Mouse (Mus musculus): ENCODE measurements around the gene Pip5k1b. TPM values are rescaled to one million over a fixed set of nuclear protein-coding genes. Genes with fewer than 3 reads are reported as not detected.

Pip5k1b gene
- polyA plus RNA-seq, 1 experiment = 2.8 TPM

DNA sequence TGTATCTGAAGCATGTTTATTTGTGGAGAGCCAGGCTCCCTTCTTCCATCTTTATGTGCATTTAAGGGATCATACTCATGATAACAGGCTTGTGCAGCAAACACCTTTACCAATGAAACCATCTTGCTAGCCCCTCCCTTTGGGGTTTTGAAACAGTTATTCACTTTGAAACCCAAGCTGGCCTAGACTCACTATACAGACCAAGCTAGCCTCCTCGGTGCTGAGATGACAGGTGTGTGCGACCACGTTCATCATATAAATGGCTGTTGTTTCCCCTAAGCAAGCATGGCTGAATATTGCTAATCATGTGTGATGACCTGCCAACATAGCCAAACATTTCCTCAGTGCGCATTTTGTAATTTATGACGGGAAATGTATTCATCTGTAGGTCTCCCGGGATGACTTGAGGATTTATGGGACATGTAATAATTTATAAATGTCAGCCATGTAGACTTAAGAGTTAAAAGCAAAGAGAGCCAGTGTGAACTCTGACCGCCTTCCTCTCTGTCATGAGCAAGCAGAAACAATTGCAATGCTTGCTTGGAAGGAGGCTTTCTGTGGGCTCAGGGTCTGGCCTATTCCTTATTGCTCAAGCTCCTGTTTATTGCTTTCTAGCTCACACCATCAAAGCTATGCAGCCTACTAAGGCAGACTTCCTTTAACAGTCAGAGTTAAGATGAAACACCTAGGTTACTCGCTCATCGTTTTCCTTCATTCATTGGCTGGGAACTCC, 164.0 kb downstream of the Pip5k1b start:
- DNase-seq (ENCODE audit: low read depth) = no peak
- TF ChIP-seq CTCF (IDR thresholded peaks at IDR 0.05; ENCODE audit: borderline replicate concordance, extremely low read depth, insufficient read depth, insufficient read length) (no peak), POLR2A (IDR thresholded peaks at IDR 0.05; ENCODE audit: borderline replicate concordance, extremely low read depth, insufficient read depth, insufficient read length, poor library complexity, severe bottlenecking) (no peak)

DNA sequence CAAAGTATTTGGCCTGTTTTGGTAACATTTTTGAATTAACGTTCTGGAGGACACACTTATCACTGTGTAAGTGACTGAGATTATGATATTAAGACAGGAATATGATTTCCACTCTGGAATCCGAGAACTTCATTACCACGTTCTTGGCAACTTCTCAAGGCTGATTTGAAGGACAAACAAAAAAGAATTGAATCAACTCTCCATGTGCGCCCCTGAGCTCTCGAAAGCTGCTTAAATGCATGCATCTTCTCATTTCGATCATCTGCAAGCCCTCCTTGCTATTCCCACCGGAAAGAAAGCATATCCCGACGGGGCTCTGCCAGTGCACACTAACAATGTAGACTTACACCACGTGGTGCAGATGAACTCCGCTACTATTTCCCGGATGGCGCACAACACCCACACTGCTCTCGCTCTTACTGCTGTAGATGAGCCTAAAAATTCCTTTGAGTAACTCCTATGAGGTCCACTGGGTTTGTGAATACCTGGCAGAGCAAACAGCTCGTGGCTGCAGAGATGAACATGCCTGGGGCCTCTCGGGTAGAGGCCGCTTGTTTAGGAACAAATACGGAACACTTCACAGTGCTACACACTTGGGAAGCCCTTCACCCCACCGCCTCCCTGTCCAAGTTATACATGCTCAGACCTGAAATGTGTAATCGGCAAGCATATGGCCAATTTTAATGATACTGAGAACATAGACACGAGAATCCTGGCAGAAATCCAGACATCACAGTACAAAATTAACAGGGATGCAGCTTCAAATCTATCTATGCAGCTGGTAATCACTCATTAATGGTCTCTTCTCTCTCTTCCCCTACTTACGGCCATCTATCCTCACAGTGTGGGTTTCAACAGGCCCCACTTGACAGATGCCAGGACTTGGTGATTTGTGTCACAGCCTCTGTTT, 168.5 kb downstream of the Pip5k1b start:
- DNase-seq (ENCODE audit: low read depth) = peak; percentile 76

DNA sequence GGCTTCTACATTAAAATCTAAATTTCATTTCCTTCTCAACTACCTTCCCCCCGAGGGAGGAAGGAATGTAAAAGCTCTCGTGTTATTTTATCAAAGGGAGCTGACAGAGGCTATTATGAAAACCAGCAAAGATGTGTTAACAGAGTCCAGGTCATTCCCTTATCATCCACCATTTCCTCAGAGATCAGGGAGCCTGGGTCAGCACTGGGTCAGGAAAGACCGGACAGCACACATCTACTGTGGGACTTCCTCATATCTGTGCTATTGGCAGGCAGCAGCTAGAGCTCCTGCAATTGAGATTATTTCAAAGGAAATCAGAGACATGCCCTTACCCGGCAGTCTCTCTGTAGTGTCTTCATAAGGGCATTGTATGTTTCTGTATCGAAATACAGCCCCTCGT, 177.2 kb downstream of the Pip5k1b start:
- TF ChIP-seq POLR2A (IDR thresholded peaks at IDR 0.05; ENCODE audit: borderline replicate concordance, extremely low read depth, insufficient read depth, insufficient read length, poor library complexity, severe bottlenecking) (no peak), CTCF (IDR thresholded peaks at IDR 0.05; ENCODE audit: borderline replicate concordance, extremely low read depth, insufficient read depth, insufficient read length) (no peak)
- DNase-seq (ENCODE audit: low read depth) = no peak

More for the DNA sequence above, 168.5 kb downstream of the Pip5k1b start:
- TF ChIP-seq POLR2A (IDR thresholded peaks at IDR 0.05; ENCODE audit: borderline replicate concordance, extremely low read depth, insufficient read depth, insufficient read length, poor library complexity, severe bottlenecking) (no peak), CTCF (IDR thresholded peaks at IDR 0.05; ENCODE audit: borderline replicate concordance, extremely low read depth, insufficient read depth, insufficient read length) (no peak)

DNA sequence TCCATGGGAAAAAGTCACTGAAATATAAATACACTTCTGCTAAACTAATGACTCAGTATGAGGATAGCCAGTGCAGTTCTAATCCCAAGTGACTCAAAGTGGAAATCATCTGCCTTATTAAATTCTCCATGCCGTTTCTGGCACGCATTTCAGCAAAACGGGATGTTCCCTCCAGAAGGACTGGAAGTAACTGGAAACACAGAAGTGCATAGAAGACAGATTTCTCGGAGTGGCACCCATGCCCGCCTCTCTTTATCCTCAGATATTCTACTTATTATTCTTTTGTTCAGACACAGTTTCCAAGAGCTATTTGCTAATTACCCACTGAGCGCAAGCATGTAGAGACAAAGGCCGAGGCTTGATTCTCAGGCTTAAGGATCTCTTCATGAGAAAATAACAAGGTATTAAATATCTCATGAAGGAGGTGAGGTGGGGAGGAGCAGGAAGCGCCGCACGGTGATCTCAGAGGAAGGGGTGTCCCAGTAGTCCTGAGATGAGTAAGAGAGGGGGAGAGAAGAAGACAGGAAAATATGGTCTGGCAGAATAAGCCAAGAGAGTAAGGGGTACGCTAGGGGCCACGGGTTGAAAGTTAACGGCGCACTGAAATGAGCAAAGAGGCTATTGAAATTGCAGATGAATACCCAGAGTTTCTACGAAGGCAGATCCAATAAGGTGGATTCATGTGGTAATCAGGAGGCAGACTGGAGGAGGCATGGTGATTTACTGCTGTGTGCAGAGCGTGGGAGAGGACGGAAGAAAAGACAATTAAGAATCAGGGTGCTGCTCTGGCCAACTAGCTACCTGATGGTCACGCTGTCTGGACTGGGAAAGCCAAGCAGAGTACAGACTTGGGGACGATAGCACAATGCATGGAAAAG, 183.7 kb downstream of the Pip5k1b start:
- peak; percentile 75 for DNase-seq (ENCODE audit: low read depth)
- TF ChIP-seq POLR2A (IDR thresholded peaks at IDR 0.05; ENCODE audit: borderline replicate concordance, extremely low read depth, insufficient read depth, insufficient read length, poor library complexity, severe bottlenecking) (no peak), CTCF (IDR thresholded peaks at IDR 0.05; ENCODE audit: borderline replicate concordance, extremely low read depth, insufficient read depth, insufficient read length) (no peak)

DNA sequence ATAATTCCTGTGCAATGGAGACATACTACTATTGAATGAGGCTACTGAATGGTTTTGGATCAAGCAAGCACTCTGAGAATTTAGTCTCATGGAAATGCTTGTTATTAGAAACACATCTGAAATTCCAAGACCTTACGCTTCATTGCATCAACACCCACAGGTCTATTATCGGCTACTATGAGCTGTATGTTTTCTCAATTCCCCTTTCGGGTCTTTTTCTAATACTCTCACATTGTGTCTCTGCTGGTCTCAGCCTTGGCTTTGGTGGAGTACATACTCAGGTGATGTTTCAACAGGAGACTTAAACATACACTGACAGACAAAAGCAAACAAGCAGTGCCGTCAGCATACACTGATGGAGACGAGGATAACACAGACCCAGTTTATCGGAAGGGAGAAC, 187.3 kb downstream of the Pip5k1b start:
- TF ChIP-seq POLR2A (IDR thresholded peaks at IDR 0.05; ENCODE audit: borderline replicate concordance, extremely low read depth, insufficient read depth, insufficient read length, poor library complexity, severe bottlenecking) (no peak), CTCF (IDR thresholded peaks at IDR 0.05; ENCODE audit: borderline replicate concordance, extremely low read depth, insufficient read depth, insufficient read length) (no peak)
- DNase-seq (ENCODE audit: low read depth) = no peak

DNA sequence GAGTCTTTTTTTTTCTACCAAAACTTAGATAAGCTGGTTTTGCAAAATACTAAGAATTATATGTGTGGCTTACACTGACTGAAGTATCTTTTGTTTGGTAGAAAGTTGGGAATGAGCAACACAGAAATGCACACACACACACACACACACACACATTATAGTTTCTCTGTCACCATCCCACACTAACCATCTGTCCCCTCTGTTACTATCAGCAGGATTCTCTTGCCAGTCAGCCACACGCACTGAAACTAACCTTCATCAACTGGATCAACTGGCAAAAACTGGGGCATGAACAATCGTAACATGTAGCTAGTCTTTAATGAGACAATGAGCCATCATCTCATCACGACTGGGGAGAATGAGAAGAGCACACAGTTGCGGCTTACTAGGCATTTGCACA, 187.9 kb downstream of the Pip5k1b start:
- TF ChIP-seq CTCF (IDR thresholded peaks at IDR 0.05; ENCODE audit: borderline replicate concordance, extremely low read depth, insufficient read depth, insufficient read length) = no peak
- TF ChIP-seq POLR2A (IDR thresholded peaks at IDR 0.05; ENCODE audit: borderline replicate concordance, extremely low read depth, insufficient read depth, insufficient read length, poor library complexity, severe bottlenecking) = no peak
- DNase-seq (ENCODE audit: low read depth) = no peak

DNA sequence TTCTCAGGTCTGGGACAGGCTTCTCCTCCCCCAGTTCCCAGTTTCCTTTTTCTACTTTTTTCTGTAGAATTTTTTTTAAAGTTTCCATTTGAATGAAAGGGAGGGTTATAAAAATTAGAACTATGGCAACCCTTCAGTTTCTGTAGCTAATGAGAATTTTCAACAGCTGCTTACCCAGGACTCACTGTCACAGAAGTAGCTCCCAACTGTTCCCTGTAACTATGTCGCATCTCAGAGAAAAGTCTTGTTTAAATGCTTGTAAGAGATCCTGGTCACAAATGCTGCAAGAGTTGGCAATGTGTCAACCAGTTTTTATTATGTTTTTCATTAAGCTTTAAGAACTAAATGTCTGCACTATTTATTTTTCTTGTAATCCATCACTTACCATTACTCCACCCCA, 188.9 kb downstream of the Pip5k1b start:
- DNase-seq (ENCODE audit: low read depth) = no peak

DNA sequence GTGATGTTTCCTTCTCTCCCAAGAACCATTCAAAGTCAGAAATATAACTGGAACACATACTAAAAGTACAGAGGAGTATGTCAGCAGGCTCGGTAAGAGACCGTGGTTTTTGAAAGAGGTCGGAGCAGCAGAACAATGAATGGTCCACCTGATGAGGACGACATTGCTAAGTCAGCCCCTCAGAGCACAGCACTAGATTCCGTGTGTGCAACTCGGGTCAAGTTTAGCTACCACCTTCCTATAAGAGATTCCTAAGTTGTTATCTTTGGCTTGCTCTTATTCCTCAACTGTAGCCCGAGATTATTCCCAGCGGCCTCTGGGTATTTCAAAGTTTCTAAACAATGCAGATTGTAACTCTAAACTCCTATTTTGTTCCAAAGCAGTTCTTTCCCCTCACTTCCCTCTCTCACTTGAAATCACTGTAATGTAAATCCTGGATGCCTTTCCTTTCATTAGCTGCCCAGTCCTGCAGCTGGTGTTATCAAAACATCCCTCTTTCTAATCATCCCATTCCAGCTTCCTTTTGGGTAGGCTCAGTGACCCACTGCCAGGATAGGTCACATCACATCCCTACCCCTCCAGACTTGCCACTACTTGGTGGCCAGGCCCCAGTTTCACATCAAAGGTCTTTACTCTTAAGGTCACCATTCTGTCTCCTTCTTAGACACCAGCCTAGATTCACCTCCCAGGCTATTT, 192.9 kb downstream of the Pip5k1b start:
- no peak for DNase-seq (ENCODE audit: low read depth)
- TF ChIP-seq CTCF (IDR thresholded peaks at IDR 0.05; ENCODE audit: borderline replicate concordance, extremely low read depth, insufficient read depth, insufficient read length) (no peak), POLR2A (IDR thresholded peaks at IDR 0.05; ENCODE audit: borderline replicate concordance, extremely low read depth, insufficient read depth, insufficient read length, poor library complexity, severe bottlenecking) (no peak)

More for the DNA sequence above, 188.9 kb downstream of the Pip5k1b start:
- no peak for TF ChIP-seq POLR2A (IDR thresholded peaks at IDR 0.05; ENCODE audit: borderline replicate concordance, extremely low read depth, insufficient read depth, insufficient read length, poor library complexity, severe bottlenecking)
- no peak for TF ChIP-seq CTCF (IDR thresholded peaks at IDR 0.05; ENCODE audit: borderline replicate concordance, extremely low read depth, insufficient read depth, insufficient read length)

DNA sequence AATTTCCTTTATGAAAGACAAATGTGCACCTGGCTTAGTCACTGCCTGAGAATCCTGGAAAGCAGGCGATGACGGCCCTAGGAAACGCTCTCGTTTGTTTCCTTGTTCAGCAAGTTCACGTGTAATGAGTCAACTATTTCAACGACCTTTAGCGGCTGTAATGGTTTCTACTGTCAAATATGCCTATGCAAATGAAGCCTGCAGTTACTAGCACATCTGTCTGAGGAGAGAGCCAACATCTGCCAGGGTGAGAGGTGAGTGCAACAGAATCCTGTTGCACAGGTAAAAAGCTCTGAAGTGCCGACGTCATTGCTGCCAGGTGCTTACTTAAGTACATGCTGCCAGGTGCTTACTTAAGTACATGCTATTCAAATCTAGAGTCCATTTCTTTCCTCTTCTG, 196.4 kb downstream of the Pip5k1b start:
- TF ChIP-seq POLR2A (IDR thresholded peaks at IDR 0.05; ENCODE audit: borderline replicate concordance, extremely low read depth, insufficient read depth, insufficient read length, poor library complexity, severe bottlenecking) (no peak), CTCF (IDR thresholded peaks at IDR 0.05; ENCODE audit: borderline replicate concordance, extremely low read depth, insufficient read depth, insufficient read length) (no peak)
- DNase-seq (ENCODE audit: low read depth) = no peak

DNA sequence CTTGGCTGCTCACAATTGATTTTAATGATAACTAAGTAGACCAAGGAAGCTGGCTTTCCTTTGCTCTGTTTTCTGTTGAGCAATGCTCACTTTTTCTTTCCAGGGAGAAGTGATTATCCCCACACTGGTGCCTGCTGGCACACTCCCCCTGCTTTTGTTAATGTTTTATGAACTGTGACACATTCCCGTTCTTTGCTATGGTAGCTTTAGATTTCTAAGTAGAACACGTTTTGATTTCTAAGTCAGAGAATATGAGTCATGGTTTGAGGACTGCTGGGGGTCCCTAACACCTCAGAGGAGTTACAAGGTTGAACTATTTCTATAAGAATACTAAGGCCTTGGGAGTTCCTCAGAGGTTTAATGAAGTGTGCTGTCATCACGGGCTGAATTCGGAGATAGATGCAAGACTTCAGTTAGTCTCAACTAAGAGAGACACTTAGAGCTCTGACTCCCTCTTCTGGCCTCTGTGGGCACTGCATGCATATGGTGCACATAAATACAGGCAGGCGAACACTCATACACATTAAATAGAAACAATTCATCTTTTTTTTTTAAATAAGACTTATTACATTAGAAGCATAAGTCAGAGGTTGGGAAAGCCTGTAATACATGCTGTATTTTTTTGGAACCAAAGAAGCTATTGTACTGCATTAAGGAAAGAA, 203.2 kb downstream of the Pip5k1b start:
- no peak for DNase-seq (ENCODE audit: low read depth)
- TF ChIP-seq CTCF (IDR thresholded peaks at IDR 0.05; ENCODE audit: borderline replicate concordance, extremely low read depth, insufficient read depth, insufficient read length) (no peak), POLR2A (IDR thresholded peaks at IDR 0.05; ENCODE audit: borderline replicate concordance, extremely low read depth, insufficient read depth, insufficient read length, poor library complexity, severe bottlenecking) (no peak)

Data from brain, embryonic 14.5 days (tissue).